Mouse (Mus musculus): Measurements from ENCODE around the gene Ttc24.

Ttc24 gene

DNA sequence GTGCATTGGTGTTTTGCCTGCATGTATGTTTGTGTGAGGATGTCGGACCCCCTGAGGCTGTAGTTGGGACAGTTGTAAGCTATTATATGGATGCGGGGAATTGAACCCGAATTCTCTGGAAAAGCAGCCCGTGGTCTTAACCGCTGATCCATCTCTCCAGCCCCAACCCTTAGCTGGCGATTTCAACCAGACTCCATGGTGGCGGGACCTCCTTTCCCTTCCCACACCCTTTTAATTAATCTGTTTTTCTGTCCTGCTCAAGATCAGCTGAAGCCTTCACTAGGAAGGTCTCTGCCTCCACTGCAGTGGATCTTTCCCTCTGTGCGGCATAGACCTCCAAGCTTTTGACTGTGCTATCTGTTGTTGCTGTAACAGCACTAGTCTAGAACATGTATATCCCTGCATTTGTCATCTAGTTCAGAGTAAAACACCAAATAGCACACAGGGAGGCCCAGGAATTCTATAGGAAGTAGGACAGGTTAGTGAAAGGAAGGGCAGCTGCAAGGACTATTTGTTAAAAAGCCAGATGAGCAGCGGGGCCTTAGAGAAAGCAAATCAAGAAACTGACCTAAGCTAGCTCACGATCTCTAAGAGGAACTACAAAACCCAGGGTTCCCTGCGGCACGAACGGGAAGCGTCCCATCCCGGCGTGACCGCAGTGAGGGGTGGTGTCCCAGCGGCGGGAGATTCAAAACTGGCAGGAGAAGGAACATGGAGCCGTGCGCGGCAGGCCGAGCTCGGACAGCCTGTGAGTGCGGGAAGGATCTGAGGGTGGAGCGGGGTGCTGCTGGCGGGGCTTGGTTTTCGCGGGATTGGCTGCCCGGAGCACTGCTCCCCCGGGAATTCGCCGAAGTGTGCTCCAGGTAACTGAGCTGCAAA lies 3.5 kb upstream of the Ttc24 start, which contains the start of gene Iqgap3:
Gene Iqgap3, plus strand, starts transcription at position 627 of the 879 bp plus-strand sequence.
- DNase-seq (ENCODE audit: low spot score): peak; percentile 77

DNA sequence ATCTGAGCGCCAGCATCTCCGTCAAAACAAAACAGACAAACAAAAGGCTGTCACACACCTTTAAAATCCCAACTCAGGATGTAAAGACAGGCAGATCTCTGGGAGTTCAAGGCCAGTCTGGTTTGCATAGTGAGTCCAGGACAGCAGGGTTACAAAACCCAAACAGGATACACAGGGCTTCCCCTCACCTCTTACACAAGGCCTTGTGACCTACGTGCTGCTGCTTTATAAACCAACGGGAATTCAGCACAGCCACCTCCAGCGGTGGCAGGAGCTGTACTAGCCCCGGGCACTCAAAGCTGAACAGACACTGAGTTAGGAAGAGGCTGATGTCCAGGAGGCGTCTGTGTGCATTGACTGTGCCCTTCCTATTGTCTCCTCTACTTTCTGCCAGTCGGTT lies 663 bp downstream of the Ttc24 start:
- DNase-seq (ENCODE audit: low spot score): no peak

DNA sequence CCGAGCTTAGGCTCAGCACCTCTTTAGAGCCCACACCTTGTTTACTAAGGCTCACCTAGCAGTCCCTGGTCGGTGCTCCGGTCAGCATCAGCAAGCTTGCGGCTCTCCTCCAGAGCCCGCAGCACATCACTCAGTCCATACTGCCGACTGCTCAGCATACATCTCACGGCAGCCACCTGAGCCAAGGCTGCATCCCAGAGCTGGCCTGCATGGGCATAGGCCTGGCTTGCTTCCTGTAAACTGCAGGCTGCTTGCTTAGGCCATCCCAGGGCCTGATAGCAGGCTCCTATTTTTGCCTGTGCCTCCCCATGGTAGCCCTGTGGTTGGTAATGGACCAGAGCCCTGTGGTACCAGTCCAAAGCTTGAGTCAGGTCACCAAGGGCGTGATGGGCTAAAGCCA lies 3.3 kb downstream of the Ttc24 start:
- DNase-seq (ENCODE audit: low spot score): no peak

DNA sequence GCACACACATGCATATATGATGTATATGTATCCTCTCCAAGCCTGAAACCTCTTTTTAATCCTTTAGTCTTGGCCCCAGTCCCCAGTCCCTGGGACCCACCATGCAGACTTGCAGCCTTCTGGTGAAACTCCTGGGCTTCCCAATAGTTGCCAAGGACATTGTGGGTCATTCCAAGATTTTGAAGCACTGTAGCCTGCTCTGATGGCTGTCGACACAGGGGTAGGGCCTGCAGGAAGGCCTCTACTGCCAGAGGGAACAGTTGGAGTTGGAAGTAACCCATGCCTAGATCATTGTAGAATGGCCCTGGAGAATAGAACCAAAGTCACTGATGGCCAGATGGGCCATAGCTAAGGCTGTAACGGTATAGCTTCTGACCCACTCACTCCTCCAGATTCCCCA lies 3.8 kb downstream of the Ttc24 start:
- no peak for DNase-seq (ENCODE audit: low spot score)

DNA sequence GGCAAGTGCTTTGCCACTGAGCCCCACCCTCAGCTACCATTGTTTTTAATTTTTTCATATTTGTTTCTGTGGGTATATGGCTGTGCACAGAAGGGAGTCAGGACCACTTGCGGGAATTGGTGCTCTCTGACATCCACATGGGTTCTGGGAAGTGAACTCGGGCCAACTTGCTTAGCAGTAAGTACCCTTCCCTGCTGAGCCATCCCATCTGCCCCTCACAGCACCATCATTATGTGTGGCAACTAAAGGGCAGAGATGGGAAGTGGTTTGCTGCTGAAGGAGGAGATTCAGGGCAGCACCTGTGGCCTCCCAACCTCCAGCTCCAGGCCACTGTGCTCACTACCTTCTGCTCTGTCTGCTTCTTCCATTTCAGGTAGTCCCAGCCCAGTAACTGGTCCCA lies 4.5 kb downstream of the Ttc24 start:
- no peak for DNase-seq (ENCODE audit: low spot score)

DNA sequence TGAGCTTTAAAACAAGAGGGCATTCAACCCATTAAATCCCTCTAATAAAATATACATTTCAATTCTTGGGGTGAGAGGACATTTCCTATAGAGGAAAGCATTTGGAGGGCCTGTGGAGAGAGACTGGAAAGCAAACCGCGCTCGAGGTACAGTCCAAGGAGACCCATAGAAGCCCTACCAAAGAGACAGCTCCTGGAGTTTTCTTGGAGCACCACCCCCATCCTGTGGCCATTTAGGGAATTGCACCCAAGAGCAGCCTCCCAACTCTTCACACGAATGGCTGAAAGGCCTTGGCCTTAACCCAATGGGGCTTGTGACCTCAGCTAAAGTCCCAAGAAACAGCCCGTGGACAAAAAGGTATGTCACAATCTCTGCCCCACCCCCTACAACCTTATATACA lies 6.3 kb downstream of the Ttc24 start:
- peak; percentile 50 for DNase-seq (ENCODE audit: low spot score)

DNA sequence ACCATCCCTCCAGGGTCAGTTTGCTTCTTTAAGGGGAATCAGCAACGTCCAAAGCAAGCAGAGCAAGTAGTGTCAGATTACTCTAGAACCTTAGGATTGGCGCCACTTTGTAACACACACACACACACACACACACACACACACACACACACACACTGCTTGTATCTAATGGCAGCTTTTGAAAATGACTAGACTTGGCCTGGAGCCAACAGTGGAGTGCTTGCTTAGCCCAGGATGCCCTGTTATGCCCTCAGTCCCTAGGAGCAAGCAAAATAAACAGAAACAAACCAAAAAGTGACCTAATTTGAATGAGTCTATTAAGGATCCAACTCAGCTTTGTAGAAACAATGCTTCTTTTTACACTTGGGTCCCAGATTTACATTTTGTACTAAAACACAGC lies 9.7 kb downstream of the Ttc24 start:
- no peak for DNase-seq (ENCODE audit: low spot score)

DNA sequence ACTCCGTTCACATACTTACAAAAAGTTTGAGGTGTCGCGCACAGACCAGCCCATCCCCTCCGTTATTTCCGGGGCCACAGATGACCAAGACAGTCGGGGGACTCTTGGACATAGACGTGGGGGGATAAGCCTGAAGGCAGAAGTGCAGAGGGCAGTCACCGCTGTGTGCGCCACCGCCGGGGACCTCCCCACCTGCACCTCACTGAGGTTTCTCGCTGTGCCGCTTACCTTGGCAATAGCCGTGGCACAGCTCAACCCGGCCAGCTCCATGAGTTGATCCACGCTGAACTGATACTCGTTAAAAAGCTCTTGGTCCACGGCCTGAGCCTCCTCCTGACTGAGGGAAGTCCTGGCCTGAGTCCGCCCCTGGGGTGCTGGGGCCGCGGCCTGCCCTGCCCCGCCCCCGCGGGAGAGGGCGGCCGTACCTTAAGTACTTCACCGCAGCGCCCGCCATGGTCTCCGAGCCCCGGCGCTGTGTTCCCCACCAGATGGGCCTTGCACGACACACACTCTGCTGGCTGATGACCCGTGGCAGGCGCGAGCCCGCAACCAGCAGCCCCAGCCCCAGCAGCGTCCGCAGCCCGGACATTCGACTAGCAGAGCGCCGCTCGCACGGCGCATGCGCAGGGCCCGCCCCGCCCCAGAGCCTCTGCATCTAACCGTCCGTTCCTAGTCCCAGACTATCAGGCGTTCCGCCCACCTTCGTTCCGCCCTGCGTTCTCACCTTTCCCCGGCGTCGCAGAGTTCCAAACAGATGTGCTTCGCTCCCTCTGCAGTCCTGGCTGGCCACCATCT lies 20.0 kb downstream of the Ttc24 start, which contains the start of gene Naxe:
Gene Naxe, minus strand, starts transcription at position 594 of the 795 bp plus-strand sequence.
- DNase-seq (ENCODE audit: low spot score): peak; percentile 75

DNA sequence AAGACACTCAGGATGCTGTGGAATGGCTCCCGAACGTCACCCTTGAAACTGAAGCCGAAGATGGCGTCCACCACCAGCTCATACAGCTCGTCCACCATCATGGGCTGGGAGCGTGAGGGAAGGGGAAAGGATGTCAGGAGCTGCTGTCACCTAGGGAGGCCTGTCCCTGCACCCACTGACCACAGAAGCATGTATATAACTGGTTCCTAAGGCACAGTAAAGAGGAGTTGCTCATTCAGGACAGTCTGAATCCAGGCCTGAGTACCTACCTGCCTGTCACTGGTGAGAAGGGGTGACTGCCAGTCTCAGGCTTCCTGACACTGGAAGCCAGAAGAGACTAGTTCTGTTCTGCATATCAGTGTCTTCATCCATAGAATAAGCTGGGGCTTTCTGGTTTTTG lies 21.1 kb downstream of the Ttc24 start:
- no peak for DNase-seq (ENCODE audit: low spot score)

DNA sequence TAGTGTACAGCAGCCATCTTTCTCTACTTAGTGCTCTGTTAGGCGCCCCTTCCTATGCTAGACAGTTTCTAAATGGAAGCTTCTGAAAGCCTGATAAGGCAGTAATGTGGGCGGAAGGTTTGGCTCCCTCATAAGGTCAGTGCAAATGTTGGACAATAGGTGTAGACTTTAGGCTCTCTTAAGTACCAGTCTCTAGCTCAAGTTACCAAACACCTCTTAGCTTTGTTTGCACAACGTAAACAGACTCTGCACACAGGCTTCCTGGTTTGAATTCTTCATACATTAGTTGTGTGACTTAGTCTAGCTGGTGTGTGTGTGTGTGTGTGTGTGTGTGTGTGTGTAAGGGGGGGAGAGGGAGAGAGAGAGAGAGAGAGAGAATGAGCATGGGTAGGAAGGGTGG lies 28.6 kb downstream of the Ttc24 start:
- no peak for DNase-seq (ENCODE audit: low spot score)

DNA sequence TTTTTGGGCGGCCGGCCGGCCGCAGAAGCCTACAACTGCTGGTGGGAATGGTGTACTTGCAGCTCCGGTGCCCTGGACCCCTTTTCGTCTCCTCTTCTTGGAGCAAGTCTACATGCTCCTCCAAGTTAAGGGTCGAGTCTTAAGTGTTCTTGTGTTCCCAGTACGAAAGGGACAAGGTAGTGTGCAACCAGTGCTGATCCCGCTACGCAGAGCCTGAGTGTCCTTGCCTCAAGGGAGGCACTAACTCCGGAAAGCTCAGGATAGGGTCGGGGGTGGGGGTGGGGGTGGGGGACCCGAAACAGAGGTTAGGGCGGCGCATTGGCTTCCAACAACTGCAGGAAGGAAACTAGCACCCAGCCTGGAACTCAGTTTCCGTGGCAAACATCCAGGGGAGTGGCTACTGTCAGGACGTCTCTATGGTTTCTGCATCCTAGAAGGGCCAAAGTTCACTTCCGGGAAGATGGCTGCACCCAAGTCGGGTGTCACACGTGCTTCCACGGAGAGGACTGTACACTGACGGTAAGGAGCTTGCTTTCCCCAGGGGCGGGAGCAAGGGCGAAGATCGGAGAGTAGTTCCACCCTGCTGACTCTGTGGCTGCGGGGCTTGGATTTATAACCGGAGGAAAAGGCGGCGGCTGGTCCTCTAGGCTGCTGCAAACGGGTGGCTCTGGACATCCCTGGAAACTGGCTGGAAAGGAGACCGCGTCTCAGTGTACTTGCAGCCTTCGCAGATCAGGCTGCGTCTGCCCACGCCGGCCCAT lies 35.3 kb downstream of the Ttc24 start, which contains the start of gene Gpatch4:
Gene Gpatch4, plus strand, starts transcription at position 448 of the 761 bp plus-strand sequence.
- DNase-seq (ENCODE audit: low spot score): peak; percentile 78

DNA sequence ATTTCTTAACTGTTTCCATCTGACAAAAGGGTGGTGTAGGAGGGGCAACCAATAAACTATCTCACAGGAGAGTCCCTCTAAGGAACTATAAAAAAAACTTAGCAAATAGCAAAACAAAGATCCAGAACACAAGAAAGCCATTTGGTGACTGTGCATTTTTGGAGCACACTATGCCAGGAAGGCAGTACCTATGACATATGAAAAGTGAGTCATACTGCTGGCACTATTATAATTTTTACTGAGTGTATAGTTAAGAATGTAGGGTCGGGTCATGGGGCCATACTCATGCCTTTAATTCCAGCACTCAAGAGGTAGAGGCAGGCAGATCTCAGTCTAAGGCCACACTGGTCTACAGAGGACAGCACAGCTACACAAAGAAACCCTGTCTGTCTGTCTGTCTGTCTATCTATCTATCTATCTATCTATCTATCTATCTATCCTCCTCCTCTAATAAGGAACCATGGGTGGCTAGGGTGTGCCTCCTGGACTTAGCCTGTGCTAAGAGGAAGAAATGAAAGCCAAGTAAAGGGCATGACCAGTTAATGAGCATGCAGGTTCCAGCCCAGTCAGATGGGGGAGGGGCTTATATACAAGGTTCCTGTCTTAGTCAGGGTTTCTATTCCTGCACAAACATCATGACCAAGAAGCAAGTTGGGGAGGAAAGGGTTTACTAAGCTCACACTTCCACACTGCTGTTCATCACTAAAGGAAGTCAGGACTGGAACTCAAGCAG lies 42.4 kb downstream of the Ttc24 start:
- no peak for DNase-seq (ENCODE audit: low spot score)

DNA sequence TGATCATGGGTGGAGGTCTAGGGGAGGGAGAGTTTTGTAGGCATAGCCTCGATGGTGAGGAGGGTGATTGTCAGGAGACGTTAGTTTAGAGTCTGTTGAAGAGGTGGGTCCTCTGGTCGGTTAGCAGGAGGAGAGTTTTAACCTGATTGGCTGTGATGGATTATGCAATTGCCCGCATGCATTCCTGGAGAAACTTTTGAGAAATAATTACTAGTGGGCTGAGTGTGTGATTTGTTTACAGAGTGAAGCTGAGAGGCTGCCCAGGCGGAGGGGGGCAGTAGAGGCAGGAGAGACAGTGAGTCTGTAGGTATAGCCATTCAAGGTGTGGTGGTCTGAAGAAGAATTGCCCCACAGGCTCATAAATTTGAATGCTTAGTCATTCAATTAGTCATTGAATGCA lies 44.6 kb downstream of the Ttc24 start:
- DNase-seq (ENCODE audit: low spot score): no peak

DNA sequence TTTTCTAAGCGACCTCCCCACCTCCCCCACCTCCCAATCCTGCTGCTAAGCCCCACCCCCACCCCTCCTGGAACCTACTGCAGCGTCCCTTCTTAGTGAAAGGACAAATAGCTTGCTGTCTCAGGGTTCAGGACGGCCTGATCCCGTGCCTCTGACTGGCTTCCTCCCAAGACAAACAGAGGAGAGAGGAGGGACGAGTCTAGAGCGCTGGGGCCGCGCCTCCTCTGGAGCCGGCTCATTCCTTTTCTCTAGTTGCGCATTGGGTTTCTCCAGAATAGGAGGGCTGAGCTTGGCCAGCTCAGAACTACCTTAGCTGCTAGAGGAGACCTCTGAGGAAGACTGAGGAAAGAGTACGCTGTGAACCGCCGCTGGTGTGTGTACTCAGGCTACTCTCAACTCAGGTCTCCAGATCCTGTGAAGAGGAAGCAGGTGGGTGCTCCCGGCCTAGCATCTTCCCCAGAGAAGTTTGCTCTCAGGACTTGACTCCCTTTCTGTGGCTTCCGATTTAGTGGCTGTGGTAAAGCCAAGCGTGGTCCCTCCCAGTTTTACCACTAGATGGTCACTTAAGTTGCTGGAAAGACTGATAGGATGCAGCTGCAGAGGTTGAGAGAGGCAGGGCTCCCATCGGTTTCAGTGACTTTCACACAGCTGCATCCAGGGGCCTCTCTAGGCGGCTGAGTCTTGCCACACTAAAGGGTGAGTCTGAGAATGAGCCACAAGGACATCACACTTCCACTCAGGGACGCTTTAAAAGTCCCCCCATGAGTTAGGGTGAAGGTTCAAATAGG lies 47.3 kb downstream of the Ttc24 start:
- peak; percentile 58 for DNase-seq (ENCODE audit: low spot score)

DNA sequence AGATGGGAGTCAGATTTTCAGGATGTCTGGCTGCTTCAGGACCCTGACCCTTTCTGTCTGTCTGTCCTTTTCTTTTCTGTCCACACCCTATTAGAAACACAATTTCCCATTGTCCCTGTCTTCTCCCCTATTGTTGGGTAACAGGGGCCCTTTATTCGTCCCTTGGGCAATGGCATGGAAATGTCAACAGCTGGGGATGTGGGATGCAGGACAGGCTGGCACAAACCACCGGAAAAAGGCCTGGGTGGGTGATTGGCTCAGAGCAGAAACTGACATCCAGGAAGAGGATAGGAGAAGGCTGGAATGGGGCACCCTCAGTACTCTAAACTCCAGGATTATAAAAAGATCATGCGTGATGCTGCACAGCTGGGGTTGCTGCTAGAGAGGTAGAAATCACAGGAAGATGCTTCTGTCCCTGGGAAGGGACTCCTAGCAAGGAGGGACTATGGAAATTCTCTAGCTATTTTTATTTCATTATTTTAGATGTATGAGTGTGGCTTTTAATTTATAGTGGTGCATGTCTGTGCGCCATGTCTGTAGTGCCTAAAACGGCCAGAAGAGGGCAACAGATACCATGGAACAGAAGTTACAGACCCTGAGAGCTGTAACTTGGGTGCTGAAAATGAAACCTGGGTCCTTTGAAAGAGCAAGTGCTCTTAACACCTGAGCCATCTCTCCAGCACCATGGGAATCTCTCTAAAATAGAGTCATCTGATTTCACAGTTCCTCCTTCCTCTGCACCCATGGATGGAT lies 50.5 kb downstream of the Ttc24 start, which contains the start of gene Hapln2:
Gene Hapln2, minus strand, starts transcription at position 150 of the 753 bp plus-strand sequence.
- no peak for DNase-seq (ENCODE audit: low spot score)

DNA sequence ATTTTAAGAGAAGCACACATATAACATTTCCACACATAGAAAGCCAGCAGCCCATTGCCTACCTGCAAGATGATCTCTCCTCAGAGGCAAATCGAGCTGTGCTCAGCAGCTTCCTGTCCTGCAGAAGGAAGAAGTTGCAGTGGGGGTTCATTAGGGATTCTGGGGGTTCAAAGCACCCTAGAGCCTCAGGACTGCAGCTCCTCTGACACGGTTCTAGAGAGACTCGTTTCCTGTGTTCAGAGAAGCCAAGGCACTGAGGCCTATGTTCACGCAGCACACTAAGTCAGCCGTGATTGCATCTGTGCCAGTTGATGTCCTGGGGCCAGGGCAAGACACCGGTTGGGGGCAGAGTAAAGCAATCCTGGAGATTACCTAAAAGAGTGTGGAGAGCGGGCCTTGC lies 51.3 kb downstream of the Ttc24 start:
- no peak for DNase-seq (ENCODE audit: low spot score)

DNA sequence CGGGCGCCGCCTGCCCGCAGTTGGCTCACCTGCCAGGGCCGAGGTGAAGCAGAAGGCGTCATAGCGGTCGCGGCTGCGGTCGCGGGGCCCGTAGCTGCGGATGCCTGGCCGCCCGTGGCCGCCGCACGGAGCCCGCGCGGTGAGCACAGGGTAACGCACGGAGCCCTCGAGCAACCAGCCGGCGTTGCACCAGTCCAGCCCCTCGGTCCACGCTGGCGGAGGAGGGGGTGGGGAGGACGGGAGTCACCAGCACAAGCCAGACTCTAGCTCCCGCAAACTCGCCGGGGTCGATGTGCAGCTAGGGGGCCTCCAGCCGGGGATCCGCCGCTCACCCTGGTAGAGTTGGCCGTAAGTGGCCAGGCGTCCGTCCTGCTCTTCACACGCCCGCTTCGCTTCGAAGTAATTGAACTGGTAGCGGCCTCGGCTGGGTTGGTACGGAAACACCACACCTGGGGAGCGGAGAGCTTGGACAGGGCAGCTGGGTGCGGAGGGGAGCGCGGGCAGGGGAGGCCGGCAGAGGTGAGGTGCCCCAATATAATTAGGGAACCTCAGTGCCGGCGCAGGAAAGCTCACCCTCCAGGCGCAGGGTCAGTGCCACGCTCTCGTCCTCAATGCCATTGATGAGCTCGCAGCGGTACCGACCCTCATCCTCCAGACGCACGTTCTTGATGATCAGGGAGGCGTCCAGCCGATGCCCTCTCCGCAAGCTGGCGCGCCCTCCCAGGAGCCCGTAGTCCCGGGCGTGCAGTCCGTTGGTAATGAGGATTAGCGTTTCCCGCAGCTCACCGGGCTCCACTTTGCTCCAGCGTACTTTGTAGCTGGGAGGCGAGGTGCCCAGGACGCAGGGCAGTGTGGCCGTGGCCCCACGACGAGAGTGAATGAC lies 54.7 kb downstream of the Ttc24 start:
- DNase-seq (ENCODE audit: low spot score): no peak

DNA sequence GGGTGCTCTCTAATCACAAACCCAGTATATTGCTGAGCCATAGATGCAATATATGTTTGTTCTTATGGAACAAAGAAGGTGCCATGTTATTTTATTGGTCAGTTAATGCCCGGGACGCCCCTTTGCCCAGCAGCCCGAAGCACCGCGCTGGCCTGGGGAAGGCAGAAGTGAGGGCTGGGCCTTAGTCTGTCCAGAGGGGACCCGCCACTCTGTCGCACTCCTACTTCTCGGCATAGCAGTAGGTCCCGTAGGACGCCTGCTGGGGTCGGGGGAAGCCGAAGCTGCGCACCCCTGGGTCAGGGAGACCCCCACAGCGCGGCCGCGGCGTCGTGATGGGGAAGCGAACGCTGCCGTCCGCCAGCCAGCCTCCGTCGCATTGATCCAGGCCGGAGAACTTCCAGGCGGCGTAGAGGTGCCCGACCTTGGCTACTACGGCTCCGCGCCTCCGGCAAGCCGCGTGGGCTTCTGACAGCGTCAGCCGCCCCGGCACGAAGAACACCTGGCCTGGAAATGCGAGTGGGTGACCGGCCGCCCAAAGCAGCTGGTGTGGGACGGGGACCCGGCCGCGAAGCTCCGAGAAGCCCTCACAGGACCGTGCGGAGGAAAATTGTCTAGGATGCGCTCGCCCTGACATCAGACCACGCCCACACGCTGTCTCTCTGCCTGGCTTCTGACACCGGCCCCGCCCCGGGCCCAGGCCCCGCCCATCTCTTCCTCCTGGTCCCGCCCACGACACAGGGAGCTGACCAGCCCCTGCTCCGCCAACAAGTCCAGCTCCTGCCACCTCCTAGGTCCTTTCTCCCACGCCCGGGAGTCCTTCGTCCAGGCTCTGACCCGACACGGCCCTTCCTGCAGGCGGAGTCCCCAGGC lies 55.5 kb downstream of the Ttc24 start:
- peak; percentile 90 for DNase-seq (ENCODE audit: low spot score)

All from ovary, adult 18-20 months (tissue).